Mouse (Mus musculus) liver, embryonic 14.5 days (tissue): ENCODE data around the gene Kcnq1. TPM values are rescaled to one million over a fixed set of nuclear protein-coding genes. Genes with fewer than 3 reads are reported as not detected.

Experiments used
- ATAC-seq: fragments of 200-750 bp; cut with Nextera tagmentation; 2 replicates; pipeline ENCODE4 v1.8.0; 2017; ENCODE audit warnings: moderate number of reproducible peaks, mild to moderate bottlenecking, moderate library complexity; ENCODE audit not compliant: insufficient read depth
- DNase-seq, 3 experiments: peaks; one replicate each; pipeline ENCODE4 v3.0.0-alpha.2; 2012 to 2013; ENCODE audit warnings: low read depth in 3 of 3, low spot score in 3 of 3
- H3K27ac ChIP-seq: fragments of 300-500 bp; sonication (generic); 2 replicates; pipeline ENCODE4 v1.5.1; 2014; ENCODE audit warnings: moderate library complexity, mild to moderate bottlenecking, control low read depth, inconsistent platforms
- H3K27me3 ChIP-seq: fragments of 300-500 bp; sonication (generic); 2 replicates; pipeline ENCODE4 v1.6.1; 2014; ENCODE audit warnings: mild to moderate bottlenecking, low read length, moderate library complexity; ENCODE audit not compliant: control insufficient read depth, insufficient read depth
- H3K36me3 ChIP-seq: fragments of 300-500 bp; sonication (generic); replicated peaks from 2 replicates; pipeline ENCODE4 v1.6.1; 2014; ENCODE audit warnings: low read depth; ENCODE audit not compliant: control insufficient read depth, insufficient read depth
- H3K4me1 ChIP-seq, 2 experiments: fragments of 200-500 bp in 1 of 2; fragments of 300-500 bp in 1 of 2; sonication (generic) in 1 of 2; replicated peaks; 2 replicates each; pipeline ENCODE4 v1.6.1; 2012 to 2014; ENCODE audit warnings: antibody characterized with exemption in 1 of 2, inconsistent platforms in 1 of 2, low read length in 1 of 2; ENCODE audit not compliant: control insufficient read depth in 2 of 2, insufficient read depth in 2 of 2
- H3K4me2 ChIP-seq: fragments of 300-500 bp; sonication (generic); 2 replicates; pipeline ENCODE4 v1.6.1; 2014; ENCODE audit warnings: low read depth, mild to moderate bottlenecking, control low read depth, moderate library complexity
- H3K4me3 ChIP-seq, 2 experiments: fragments of 200-500 bp in 1 of 2; fragments of 300-500 bp in 1 of 2; sonication (generic) in 1 of 2; 2 replicates each; pipeline ENCODE4 v1.5.1; 2012 to 2014; ENCODE audit warnings: low read depth in 2 of 2, low read length in 2 of 2, mild to moderate bottlenecking in 2 of 2, control low read depth in 1 of 2, inconsistent platforms in 1 of 2, moderate library complexity in 1 of 2; ENCODE audit not compliant: insufficient read depth in 1 of 2
- H3K9ac ChIP-seq: fragments of 300-500 bp; sonication (generic); replicated peaks from 2 replicates; pipeline ENCODE4 v1.6.1; 2014; ENCODE audit warnings: mild to moderate bottlenecking, control low read depth, moderate library complexity
- H3K9me3 ChIP-seq: fragments of 300-500 bp; sonication (generic); 2 replicates; pipeline ENCODE4 v1.6.1; 2016; ENCODE audit warnings: low read length, mixed read lengths; ENCODE audit not compliant: control insufficient read depth
- CTCF ChIP-seq: IDR thresholded peaks from 2 replicates; pipeline ENCODE4 v1.5.1; 2016; ENCODE audit warnings: antibody characterized with exemption, low read depth, control low read depth
- EP300 ChIP-seq: IDR thresholded peaks from 2 replicates; pipeline ENCODE4 v1.6.1; 2016; ENCODE audit warnings: antibody characterized with exemption, low read depth
- WGBS: fragments of 180-500 bp; shearing (Covaris S2); extraction: QIAGEN DNeasy Blood & Tissue Kit; methylation state at CpG from one replicate; pipeline ENCODE4 v1.1.7; 2014; ENCODE audit not compliant: insufficient replicate concordance; 5-methylcytosine and 5-hydroxymethylcytosine counted together
- polyA plus RNA-seq, 2 experiments: library from polyadenylated mRNA; depleted of rRNA in 1 of 2; stranded (reverse) in 1 of 2; unstranded in 1 of 2; fragments of >200 nt; fragmentation: Nextera tagmentation in 1 of 2; extraction: Ambion mirVana in 1 of 2; gene quantifications; 2 replicates each; pipeline versions ENCODE4 v1.2.1 to v1.2.3; 2012 to 2014

The Kcnq1 gene
- polyA plus RNA-seq, 2 experiments: 0.12 to 0.41 TPM

DNA sequence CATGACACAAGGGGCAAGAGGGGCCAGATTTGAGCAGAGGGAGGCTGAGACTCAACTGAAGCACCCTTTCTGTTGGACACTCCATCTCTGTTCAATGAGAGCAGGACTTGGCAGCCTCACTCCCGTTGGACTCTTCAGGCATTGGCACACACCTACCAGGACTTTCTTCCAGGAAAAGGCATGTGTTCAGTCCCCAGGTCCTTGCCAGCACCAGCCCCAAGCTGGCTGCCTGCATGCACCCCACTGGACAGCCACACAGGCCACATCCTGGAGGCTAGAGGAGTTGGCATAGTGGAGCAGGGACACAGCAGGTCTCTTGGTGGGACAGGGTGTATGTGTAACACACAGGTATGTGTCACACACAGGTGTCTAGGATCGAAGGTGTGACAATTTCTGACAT is 341.0 kb downstream of the Kcnq1 start:
- H3K36me3 ChIP-seq: no peaks in the 10 kb centered on the region
- no peak overlapping the region for H3K4me3 ChIP-seq
- peaks cover 36% of the 10 kb centered on the region for H3K27me3 ChIP-seq
- no peak overlapping the region for H3K27ac ChIP-seq
- TF ChIP-seq CTCF: no peak
- TF ChIP-seq EP300: no peak
- DNase-seq (no peak), ATAC-seq (no peak)
- no peaks in the 10 kb centered on the region for H3K4me1 ChIP-seq
- no peak overlapping the region for H3K9ac ChIP-seq
- no peaks in the 10 kb centered on the region for H3K9me3 ChIP-seq
- H3K4me2 ChIP-seq: no peak overlapping the region
- 38% methylated on average over 2 of the region's 2 CpGs for WGBS

DNA sequence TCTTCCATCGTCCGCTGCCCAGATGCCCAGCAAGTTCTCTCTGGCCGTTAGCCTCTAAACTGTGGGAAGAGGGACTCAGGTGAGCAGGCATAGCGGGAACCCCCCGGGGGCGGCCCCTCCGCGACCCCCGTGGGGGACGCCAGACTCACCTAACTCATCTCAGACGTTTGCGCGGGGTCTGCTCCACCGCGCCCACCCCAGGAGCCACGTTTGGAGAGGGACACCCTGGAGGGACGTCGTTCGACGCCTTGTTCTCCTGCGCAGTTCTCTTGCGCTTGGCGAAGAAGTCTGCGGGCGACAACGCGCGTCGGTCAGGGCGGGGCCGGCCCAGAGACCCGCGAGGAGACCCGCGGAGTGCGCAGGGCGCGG is 352.8 kb downstream of the Kcnq1 start:
- H3K9ac ChIP-seq: no peak overlapping the region; the same call in 1 of the 2 replicates
- ATAC-seq (no peak), DNase-seq (no peak)
- peak overlapping the region; percentile 36 to 41 for H3K4me3 ChIP-seq
- peaks cover 14% of the 10 kb centered on the region for H3K9me3 ChIP-seq
- WGBS: 26% methylated on average over 38 of the region's 38 CpGs
- H3K27ac ChIP-seq: no peak overlapping the region
- H3K27me3 ChIP-seq: peaks cover 24% of the 10 kb centered on the region
- H3K36me3 ChIP-seq: no peaks in the 10 kb centered on the region
- no peaks in the 10 kb centered on the region for H3K4me1 ChIP-seq
- peak overlapping the region; percentile 27 for H3K4me2 ChIP-seq
- no peak for TF ChIP-seq EP300
- no peak for TF ChIP-seq CTCF

DNA sequence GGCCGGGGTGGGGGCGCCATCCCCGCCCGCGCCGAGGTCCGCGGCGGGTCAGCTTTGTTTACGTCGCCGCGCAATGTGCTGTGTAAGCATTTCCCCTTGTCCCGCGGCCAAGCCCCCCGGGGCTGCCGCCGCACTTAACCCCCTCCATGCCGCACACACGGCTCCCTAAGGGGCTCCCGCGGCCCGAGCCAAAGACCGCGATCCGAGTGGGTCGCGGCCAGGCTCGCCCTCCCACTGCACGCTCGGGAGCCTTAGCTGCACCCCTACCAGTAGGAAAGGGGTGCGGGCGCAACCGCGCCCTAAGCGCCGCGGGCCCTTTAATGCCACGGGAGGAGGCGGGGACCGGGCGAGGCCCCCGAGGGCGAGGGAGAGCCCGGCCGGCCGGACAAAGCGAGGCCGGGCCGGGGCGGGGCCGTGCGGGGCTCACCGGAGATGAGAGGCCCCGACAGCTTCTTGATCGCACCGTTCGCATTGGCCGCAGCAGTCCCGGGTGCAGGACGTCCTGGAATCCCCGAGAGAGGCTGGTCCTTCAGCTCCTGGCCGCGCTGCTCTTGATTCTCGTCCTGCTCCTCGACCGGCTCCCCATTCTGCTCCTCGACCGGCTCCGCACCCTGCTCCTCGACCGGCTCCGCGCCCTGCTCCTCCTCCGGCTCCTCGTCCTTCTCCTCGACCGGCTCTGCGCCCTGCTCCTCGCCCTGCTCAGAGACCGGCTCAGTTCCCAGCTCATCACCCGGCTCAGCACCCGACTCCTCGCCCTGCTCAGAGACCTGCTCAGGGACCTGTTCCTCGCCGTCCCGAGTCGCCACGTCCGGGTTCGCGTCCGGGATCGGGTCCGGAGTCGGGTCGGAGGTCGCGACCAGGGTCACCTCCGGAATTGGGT is 353.4 kb downstream of the Kcnq1 start:
- no peaks in the 10 kb centered on the region for H3K36me3 ChIP-seq
- WGBS: 33% methylated on average over 100 of the region's 100 CpGs
- ATAC-seq (no peak), DNase-seq (no peak)
- H3K4me3 ChIP-seq: peak overlapping the region; percentile 36 to 41
- peak overlapping the region; percentile 27 for H3K4me2 ChIP-seq
- no peak for TF ChIP-seq EP300
- TF ChIP-seq CTCF: no peak
- H3K4me1 ChIP-seq: 0 out of 4 replicates have a peak, but pooled peaks cover 0 to 3% of the 10 kb centered on the region in 2 experiments
- H3K9me3 ChIP-seq: peaks cover 14% of the 10 kb centered on the region
- no peak overlapping the region for H3K9ac ChIP-seq
- no peak overlapping the region for H3K27ac ChIP-seq
- peaks cover 24% of the 10 kb centered on the region for H3K27me3 ChIP-seq

GRCm38 (mm10) chr7:143460217-143460834 is 354.2 kb downstream of the Kcnq1 start:
- H3K9me3 ChIP-seq: peaks cover 14% of the 10 kb centered on the region
- H3K4me1 ChIP-seq: 0 out of 4 replicates have a peak, but pooled peaks cover 0 to 3% of the 10 kb centered on the region in 2 experiments
- ATAC-seq (peak; percentile 3; the same call in 1 of the 2 replicates), DNase-seq (no peak)
- H3K9ac ChIP-seq: no peak overlapping the region
- peak overlapping the region; percentile 26 to 41 for H3K4me3 ChIP-seq
- TF ChIP-seq CTCF (no peak), EP300 (no peak)
- 35% methylated on average over 60 of the region's 60 CpGs for WGBS
- H3K27ac ChIP-seq: no peak overlapping the region
- H3K27me3 ChIP-seq: peaks cover 27% of the 10 kb centered on the region
- H3K36me3 ChIP-seq: no peaks in the 10 kb centered on the region
- H3K4me2 ChIP-seq: peak overlapping the region; percentile 51

GRCm38 (mm10) chr7:143460874-143461273 is 354.7 kb downstream of the Kcnq1 start, which contains the start of gene Cdkn1c:
TSS of gene Cdkn1c (minus strand) at chr7:143461050.
- no peaks in the 10 kb centered on the region for H3K36me3 ChIP-seq
- TF ChIP-seq CTCF (no peak), EP300 (no peak)
- 19% methylated on average over 48 of the region's 48 CpGs for WGBS

More at GRCm38 (mm10) chr7:143460874-143461273, 354.7 kb downstream of the Kcnq1 start, which contains the start of gene Cdkn1c:
- Histone ChIP-seq H3K27me3 (peaks cover 27% of the 10 kb centered on the region), H3K9ac (no peak within 1 kb of the TSS), H3K4me1 (0 out of 4 replicates have a peak, but pooled peaks cover 0 to 3% of the 10 kb centered on the region in 2 experiments), H3K27ac (no peak within 1 kb of the TSS), H3K4me3 (peak within 1 kb of the TSS; percentile 26 to 41), H3K9me3 (peaks cover 14% of the 10 kb centered on the region), H3K4me2 (peak within 1 kb of the TSS; percentile 51)
- ATAC-seq (peak; percentile 89), DNase-seq (peak; percentile 61 to 72 (median 65))
